ENCODE assay signal across 12 mouse cellular contexts in genomic region chr17:29895566-29895965, GRCm38 (mm10).
DNase-seq lines count a peak whose midpoint lies in the region; ATAC-seq lines count a peak whose summit lies in the region.
"Had no signal": no experiment of that assay in that cellular context is flagged by ENCODE, and none has a peak within 500 bp of the region (broad histone marks: within the 10 kb centered on the region; RNA-seq: fewer than 3 reads in every experiment).

No protein-coding gene starts in this region.

- no peak overlapping the region for H3K4me3 ChIP-seq in forebrain, embryonic 10.5 days
- no peak overlapping the region for H3K4me3 ChIP-seq in forebrain, embryonic 11.5 days (ENCODE audit: low read depth, low read length)
- H3K4me3 ChIP-seq in hindbrain, embryonic 10.5 days = no peak overlapping the region
- no peak overlapping the region for H3K4me3 ChIP-seq in hindbrain, embryonic 13.5 days
- H3K4me3 ChIP-seq in midbrain, embryonic 13.5 days (replicated peaks) = no peak overlapping the region
- no peak overlapping the region for H3K4me3 ChIP-seq in midbrain, embryonic 11.5 days (ENCODE audit: low read depth, low read length)
- H3K4me3 ChIP-seq: heart, embryonic 12.5 days; intestine, embryonic 15.5 days had no signal

- DNase-seq in forebrain, embryonic 10.5 days (ENCODE audit: extremely low spot score, low spot score) = no peak
- no peak for DNase-seq in forebrain, embryonic 11.5 days (ENCODE audit: low spot score)
- no peak for DNase-seq in hindbrain, embryonic 10.5 days (ENCODE audit: low spot score)
- no peak for DNase-seq in midbrain, embryonic 11.5 days (ENCODE audit: low spot score, missing footprints)
- DNase-seq in gastrocnemius, postnatal 25 days = peak; percentile 70
- DNase-seq in kidney, adult 8-10 months = no peak
- DNase-seq: cerebellum, adult 11 months; cerebellum, adult 8-10 months had no signal

- H3K36me3 ChIP-seq in forebrain, embryonic 10.5 days (replicated peaks) = no peaks in the 10 kb centered on the region
- no peaks in the 10 kb centered on the region for H3K36me3 ChIP-seq in forebrain, embryonic 11.5 days (ENCODE audit: control insufficient read depth, insufficient read depth, low read length)
- no peaks in the 10 kb centered on the region for H3K36me3 ChIP-seq in hindbrain, embryonic 10.5 days
- no peaks in the 10 kb centered on the region for H3K36me3 ChIP-seq in hindbrain, embryonic 13.5 days
- H3K36me3 ChIP-seq in midbrain, embryonic 13.5 days = no peaks in the 10 kb centered on the region
- no peaks in the 10 kb centered on the region for H3K36me3 ChIP-seq in midbrain, embryonic 11.5 days (ENCODE audit: control insufficient read depth, insufficient read depth, low read length)
- H3K36me3 ChIP-seq: heart, embryonic 12.5 days; intestine, embryonic 15.5 days had no signal

- H3K9me3 ChIP-seq in forebrain, embryonic 10.5 days = no peaks in the 10 kb centered on the region
- H3K9me3 ChIP-seq in forebrain, embryonic 11.5 days (ENCODE audit: control insufficient read depth, low read length) = no peaks in the 10 kb centered on the region; the same call in 1 of the 2 replicates
- no peaks in the 10 kb centered on the region for H3K9me3 ChIP-seq in hindbrain, embryonic 10.5 days
- no peaks in the 10 kb centered on the region for H3K9me3 ChIP-seq in hindbrain, embryonic 13.5 days
- no peaks in the 10 kb centered on the region for H3K9me3 ChIP-seq in midbrain, embryonic 13.5 days
- H3K9me3 ChIP-seq in midbrain, embryonic 11.5 days (ENCODE audit: control insufficient read depth, low read length) = no peaks in the 10 kb centered on the region
- H3K9me3 ChIP-seq: intestine, embryonic 15.5 days had no signal

- no peak overlapping the region for H3K4me2 ChIP-seq in forebrain, embryonic 11.5 days (ENCODE audit: low read depth, low read length, severe bottlenecking)
- no peak overlapping the region for H3K4me2 ChIP-seq in hindbrain, embryonic 13.5 days
- no peak overlapping the region for H3K4me2 ChIP-seq in midbrain, embryonic 13.5 days (replicated peaks)
- no peak overlapping the region for H3K4me2 ChIP-seq in midbrain, embryonic 11.5 days
- H3K4me2 ChIP-seq: heart, embryonic 12.5 days; intestine, embryonic 15.5 days had no signal

- H3K9ac ChIP-seq in forebrain, embryonic 11.5 days (ENCODE audit: low read length) = no peak overlapping the region
- H3K9ac ChIP-seq in hindbrain, embryonic 13.5 days = no peak overlapping the region
- H3K9ac ChIP-seq in midbrain, embryonic 13.5 days (replicated peaks) = no peak overlapping the region
- H3K9ac ChIP-seq in midbrain, embryonic 11.5 days (ENCODE audit: low read length) = no peak overlapping the region
- H3K9ac ChIP-seq: heart, embryonic 12.5 days; intestine, embryonic 15.5 days had no signal

- peaks cover 44% of the 10 kb centered on the region for H3K27me3 ChIP-seq in forebrain, embryonic 10.5 days (ENCODE audit: poor library complexity, severe bottlenecking)
- H3K27me3 ChIP-seq in forebrain, embryonic 11.5 days (ENCODE audit: control insufficient read depth, insufficient read depth, low read length) = peaks cover 4% of the 10 kb centered on the region
- peaks cover 28% of the 10 kb centered on the region for H3K27me3 ChIP-seq in hindbrain, embryonic 10.5 days (ENCODE audit: insufficient read depth, poor library complexity, severe bottlenecking)
- H3K27me3 ChIP-seq in hindbrain, embryonic 13.5 days = peaks cover 12% of the 10 kb centered on the region
- H3K27me3 ChIP-seq in midbrain, embryonic 13.5 days = peaks cover 12% of the 10 kb centered on the region
- peaks cover 5% of the 10 kb centered on the region; the same call in 1 of the 2 replicates for H3K27me3 ChIP-seq in midbrain, embryonic 11.5 days (ENCODE audit: control insufficient read depth, insufficient read depth, low read length)

- 65% methylated on average over 5 of the region's 5 CpGs for WGBS in forebrain, embryonic 10.5 days
- 68% methylated on average over 5 of the region's 5 CpGs for WGBS in forebrain, embryonic 11.5 days
- WGBS in hindbrain, embryonic 10.5 days = 75% methylated on average over 5 of the region's 5 CpGs
- WGBS in hindbrain, embryonic 13.5 days = 71% methylated on average over 5 of the region's 5 CpGs
- WGBS in midbrain, embryonic 13.5 days = 78% methylated on average over 5 of the region's 5 CpGs
- WGBS in midbrain, embryonic 11.5 days = 60% methylated on average over 5 of the region's 5 CpGs

- peaks cover 42% of the 10 kb centered on the region for H3K4me1 ChIP-seq in forebrain, embryonic 10.5 days
- H3K4me1 ChIP-seq in forebrain, embryonic 11.5 days (replicated peaks; ENCODE audit: control insufficient read depth, insufficient read depth, low read length) = peaks cover 6% of the 10 kb centered on the region; the same call in 1 of the 2 replicates
- peaks cover 38% of the 10 kb centered on the region for H3K4me1 ChIP-seq in hindbrain, embryonic 10.5 days (replicated peaks)
- peaks cover 24% of the 10 kb centered on the region for H3K4me1 ChIP-seq in hindbrain, embryonic 13.5 days (replicated peaks)
- peaks cover 31% of the 10 kb centered on the region for H3K4me1 ChIP-seq in midbrain, embryonic 13.5 days (replicated peaks)
- H3K4me1 ChIP-seq in midbrain, embryonic 11.5 days (ENCODE audit: control insufficient read depth, insufficient read depth, low read length) = peaks cover 11% of the 10 kb centered on the region
- H3K4me1 ChIP-seq: heart, embryonic 12.5 days; intestine, embryonic 15.5 days had no signal

- H3K27ac ChIP-seq in forebrain, embryonic 10.5 days = peak overlapping the region; percentile 69
- no peak overlapping the region for H3K27ac ChIP-seq in forebrain, embryonic 11.5 days (ENCODE audit: low read depth, low read length)
- H3K27ac ChIP-seq in hindbrain, embryonic 10.5 days = peak overlapping the region; percentile 76; the same call in 1 of the 2 replicates
- no peak overlapping the region for H3K27ac ChIP-seq in hindbrain, embryonic 13.5 days
- peak overlapping the region; percentile 84; the same call in 1 of the 2 replicates for H3K27ac ChIP-seq in midbrain, embryonic 13.5 days
- H3K27ac ChIP-seq in midbrain, embryonic 11.5 days (ENCODE audit: low read depth, low read length) = no peak overlapping the region; the same call in 1 of the 2 replicates
- H3K27ac ChIP-seq: intestine, embryonic 15.5 days had no signal

- ATAC-seq in forebrain, embryonic 11.5 days (replicated peaks; ENCODE audit: low FRiP score) = no peak
- no peak for ATAC-seq in hindbrain, embryonic 13.5 days (ENCODE audit: low FRiP score)
- ATAC-seq in midbrain, embryonic 13.5 days = no peak
- ATAC-seq in midbrain, embryonic 11.5 days (ENCODE audit: low FRiP score) = no peak

Comparison
In these comparisons a context has a peak if more than half of its experiments do, and no peak if none do; other contexts are left out.
1. H3K27ac ChIP-seq: peak in forebrain, embryonic 10.5 days (single experiment), hindbrain, embryonic 10.5 days (single experiment) and midbrain, embryonic 13.5 days (single experiment); none in forebrain, embryonic 11.5 days (single experiment), hindbrain, embryonic 13.5 days (single experiment) and midbrain, embryonic 11.5 days (single experiment).